Mouse (Mus musculus) testis, adult 2 months (tissue): ENCODE results near the gene Gm13695.
"Not testable (repeated sequence)": the region's sequence is repeated elsewhere in the genome, so short reads cannot be mapped to it uniquely, and the experiment has no call there.

Experiments
- CTCF ChIP-seq: fragments of 200-500 bp; IDR thresholded peaks from 2 replicates; pipeline ENCODE4 v1.5.1; 2012; ENCODE audit warnings: low read depth, mild to moderate bottlenecking, inconsistent platforms, low read length, moderate library complexity; ENCODE audit not compliant: control insufficient read depth, insufficient read depth, insufficient replicate concordance
- POLR2A ChIP-seq: fragments of 200-500 bp; IDR thresholded peaks from 2 replicates; pipeline ENCODE4 v1.6.1; 2012; ENCODE audit warnings: low read depth, mild to moderate bottlenecking, inconsistent platforms, low read length, moderate library complexity; ENCODE audit not compliant: control insufficient read depth

DNA sequence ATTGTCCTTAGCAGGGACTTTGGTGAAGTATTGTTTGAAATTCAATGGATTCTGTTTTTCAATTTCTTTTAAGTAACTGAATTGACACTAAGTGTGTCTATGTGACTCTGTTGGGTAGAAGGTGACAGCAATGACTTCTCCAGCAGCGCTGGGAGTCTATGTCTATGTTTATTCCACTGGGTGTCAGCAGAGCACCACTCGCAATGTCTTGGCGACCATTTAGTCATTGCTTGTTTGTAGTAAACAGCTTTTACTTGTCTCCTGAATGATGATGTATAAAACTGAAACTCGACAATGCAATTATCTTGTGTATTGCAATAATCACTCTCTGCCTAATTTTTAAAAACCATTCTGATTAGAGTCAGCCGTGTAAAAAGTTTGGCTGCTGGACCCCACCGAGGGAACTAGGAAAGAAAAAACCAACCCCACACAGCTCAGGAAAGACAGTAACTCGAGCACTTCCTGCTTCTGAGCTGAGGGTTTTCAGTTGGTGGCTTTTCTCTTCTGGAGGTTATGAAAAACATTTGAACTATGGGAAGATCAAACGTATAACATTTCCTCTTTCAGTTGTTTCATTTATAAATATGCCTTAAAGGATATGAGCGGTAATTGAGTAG, 26.6 kb downstream of the Gm13695 start:
- TF ChIP-seq CTCF, POLR2A: not testable (repeated sequence)
